Mouse (Mus musculus) heart, adult 18-20 months (tissue): Measurements from ENCODE around the gene Psme1. TPM values are rescaled to one million over a fixed set of nuclear protein-coding genes. Genes with fewer than 3 reads are reported as not detected.

Source experiments
- DNase-seq, 2 experiments: peaks; one replicate each; pipeline ENCODE4 v3.0.0; 2021 to 2022; ENCODE audit warnings: mixed read lengths in 1 of 2
- total RNA-seq, 2 experiments: library from RNA; stranded (reverse); gene quantifications; 2 replicates each; pipeline ENCODE4 v1.2.3; 2021

Gene Psme1
- total RNA-seq, 2 experiments from 2014 or later = 276 to 319 TPM

DNA sequence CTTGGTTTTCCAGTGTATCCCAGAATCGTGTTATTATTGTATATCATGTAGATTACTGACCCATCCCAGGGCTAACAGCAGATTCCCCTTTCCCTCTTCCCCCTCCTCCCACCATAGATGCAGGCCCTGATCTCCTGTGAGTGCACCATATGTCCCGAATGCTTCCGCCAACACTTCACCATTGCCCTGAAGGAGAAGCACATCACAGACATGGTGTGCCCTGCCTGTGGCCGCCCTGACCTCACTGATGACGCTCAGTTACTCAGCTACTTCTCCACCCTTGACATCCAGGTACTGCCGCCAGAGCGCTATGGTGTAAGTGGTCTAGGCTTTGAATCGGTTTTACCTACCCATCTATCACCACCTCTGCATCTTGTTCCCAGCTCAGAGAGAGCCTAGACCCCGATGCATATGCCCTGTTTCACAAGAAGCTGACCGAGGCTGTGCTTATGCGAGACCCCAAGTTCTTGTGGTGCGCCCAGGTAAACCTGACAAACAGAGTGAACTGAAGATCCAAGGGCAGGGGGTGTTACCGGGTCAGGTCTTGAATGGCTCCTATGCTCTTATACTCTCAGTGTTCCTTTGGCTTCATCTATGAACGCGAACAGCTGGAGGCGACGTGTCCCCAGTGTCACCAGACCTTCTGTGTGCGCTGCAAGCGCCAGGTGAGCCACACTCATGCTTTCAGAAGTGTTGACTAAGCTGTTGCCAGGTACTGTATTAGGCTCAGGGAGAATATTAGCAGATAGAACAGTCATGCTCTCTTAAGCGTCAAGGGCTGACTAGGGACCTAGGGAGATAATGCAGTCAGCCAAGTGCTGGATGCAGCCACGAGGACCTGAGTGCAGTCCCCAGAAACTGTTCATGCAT is 20.8 kb downstream of the Psme1 start:
- DNase-seq = no peak

- DNase-seq = no peak
Measured at GRCm38 (mm10) chr14:55603271-55603632, 25.3 kb downstream of the Psme1 start, which contains the start of gene Irf9. Gene Irf9, plus strand, starts transcription at chr14:55603571.

DNA sequence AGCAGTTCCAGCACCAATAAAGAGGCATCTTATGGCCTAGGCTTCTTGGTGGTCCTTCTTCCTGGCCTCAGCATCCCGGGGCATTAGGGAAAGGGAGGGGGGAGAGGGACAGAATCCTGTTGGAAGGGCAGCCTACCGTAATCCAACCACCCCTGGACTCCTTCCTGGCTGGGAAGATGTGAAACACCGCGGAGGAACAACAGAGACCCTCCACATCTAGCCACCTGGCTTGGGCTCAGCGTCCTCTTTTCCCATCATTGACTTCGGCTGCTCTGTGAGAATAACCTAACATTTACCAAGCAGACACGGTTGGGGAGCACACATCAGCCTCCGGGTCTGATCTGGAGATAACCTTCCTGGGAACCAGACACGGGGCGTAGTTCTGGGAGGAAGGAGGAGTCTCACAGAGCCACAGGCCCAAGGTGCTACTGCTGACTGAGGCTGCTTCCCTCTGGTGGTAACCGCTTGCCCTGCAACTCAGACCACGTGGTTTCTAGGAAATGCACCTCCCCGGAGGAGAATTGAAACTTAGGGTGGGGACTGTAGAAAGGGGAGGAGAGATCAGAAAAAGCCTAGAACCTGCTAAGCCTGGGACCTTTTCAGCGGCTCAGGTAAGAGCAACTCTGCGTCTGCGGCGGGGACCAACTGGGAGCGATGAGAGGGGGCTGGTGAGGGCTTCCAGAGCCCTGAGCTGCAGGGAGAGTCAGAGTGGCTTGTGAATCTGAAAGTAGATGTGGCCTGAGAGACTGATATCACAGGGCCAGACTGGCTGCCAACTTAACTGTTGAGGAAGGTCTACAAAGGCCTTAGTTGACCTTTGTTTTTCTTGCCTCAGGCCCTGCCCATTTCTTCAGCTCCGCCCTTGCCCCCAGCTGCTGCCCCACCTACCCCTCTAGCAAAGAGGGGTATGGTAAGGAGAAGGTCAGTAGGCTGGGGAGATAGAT is 26.0 kb downstream of the Psme1 start:
- peak; percentile 94 to 96 for DNase-seq

- no peak for DNase-seq
Measured at GRCm38 (mm10) chr14:55604823-55605222, 26.9 kb downstream of the Psme1 start.

- DNase-seq = no peak
Measured at GRCm38 (mm10) chr14:55605743-55606459, 28.0 kb downstream of the Psme1 start.

- no peak for DNase-seq
Measured at GRCm38 (mm10) chr14:55608339-55608738, 30.4 kb downstream of the Psme1 start.

DNA sequence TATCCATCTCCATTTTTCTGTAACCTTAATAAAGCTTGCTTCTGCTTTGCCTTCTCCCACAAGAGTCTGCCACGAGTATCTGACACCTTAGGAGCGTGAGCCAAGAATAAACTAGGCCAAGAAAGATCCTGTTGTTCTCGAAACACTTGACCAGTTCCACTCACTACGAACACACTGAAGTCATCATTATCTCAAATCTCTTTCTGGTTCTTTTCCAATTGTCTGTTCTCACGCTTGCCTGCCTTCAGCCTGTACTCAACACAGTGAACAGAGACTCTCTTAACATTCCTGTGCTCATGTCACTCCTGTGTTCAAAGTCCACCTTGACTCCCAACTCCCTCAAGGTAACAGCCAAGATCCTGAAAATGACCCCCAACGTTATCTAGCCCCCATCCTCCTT is 35.4 kb downstream of the Psme1 start:
- no peak for DNase-seq

DNA sequence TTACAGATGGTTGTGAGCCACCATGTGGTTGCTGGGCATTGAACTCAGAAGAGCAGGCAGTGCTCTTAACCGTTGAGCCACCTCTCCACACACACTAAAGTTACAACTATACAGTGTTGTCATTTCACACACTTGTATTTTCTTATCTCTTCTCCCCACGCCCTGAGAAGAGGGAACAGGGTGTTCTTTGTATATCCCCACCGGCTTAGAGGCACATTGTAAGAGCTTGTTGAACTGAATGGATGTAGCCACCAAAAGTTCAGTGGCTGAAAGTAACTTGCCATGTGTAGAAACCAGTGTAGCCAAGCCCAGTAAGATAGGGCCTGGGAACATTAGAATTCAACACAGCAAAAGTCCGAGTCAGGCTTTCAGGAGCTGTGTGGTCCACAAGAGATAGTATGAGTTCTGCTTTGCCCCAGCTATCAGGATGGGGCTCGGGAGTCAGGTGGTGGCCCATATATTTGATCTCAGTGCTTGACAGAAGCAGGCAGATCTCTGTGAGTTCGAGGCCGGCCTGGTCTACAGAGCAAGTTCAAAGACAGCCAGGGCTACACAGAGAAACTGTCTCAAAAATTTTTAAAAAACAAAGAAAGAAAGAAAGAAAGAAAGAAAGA is 36.7 kb downstream of the Psme1 start:
- no peak for DNase-seq

DNA sequence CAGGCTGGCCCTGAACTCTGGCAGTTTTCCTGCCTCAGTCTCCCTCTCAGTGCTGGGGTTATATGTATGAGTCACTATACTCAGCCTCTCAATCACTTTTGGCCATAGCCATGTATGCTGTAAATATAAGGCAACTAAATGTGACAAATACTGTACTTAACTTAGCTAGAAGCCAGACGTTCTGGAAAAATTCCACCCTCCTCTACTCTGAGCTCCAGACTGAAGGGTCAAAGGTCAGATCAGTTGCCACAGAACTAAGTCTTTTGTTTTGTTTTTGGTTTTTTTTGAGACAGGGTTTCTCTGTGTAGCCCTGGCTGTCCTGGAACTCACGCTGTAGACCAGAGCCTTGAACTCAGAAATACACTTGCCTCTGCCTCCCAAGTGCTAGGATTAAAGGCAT is 38.0 kb downstream of the Psme1 start:
- DNase-seq = no peak

GRCm38 (mm10) chr14:55616844-55617243 is 38.9 kb downstream of the Psme1 start:
- DNase-seq = no peak

DNA sequence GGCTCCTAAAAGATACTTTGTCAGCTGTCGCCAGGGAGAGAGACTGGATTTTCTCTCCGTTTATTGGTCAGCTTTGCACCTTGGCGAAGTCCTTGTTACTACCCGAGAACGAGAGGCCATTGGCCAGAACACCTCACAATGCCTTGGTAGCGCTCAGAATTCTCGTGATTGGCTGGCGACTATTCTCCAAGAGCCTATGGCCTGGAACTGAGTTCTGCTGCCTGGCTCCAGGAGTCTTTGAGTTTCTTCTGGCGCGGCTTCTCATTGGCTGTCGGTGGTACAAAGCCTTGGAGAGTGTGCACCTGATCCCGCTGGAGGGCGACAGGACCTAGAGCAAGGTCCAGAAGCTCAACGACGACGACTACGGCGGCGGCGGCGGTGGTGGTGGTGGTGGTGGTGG is 39.9 kb downstream of the Psme1 start, which contains the start of gene Rec8:
Gene Rec8 (plus strand): TSS at position 216 of the 400 bp plus-strand sequence.
- peak in 1 of 2 experiments; percentile 18 for DNase-seq

GRCm38 (mm10) chr14:55618486-55619195 is 40.7 kb downstream of the Psme1 start:
- DNase-seq = no peak

DNA sequence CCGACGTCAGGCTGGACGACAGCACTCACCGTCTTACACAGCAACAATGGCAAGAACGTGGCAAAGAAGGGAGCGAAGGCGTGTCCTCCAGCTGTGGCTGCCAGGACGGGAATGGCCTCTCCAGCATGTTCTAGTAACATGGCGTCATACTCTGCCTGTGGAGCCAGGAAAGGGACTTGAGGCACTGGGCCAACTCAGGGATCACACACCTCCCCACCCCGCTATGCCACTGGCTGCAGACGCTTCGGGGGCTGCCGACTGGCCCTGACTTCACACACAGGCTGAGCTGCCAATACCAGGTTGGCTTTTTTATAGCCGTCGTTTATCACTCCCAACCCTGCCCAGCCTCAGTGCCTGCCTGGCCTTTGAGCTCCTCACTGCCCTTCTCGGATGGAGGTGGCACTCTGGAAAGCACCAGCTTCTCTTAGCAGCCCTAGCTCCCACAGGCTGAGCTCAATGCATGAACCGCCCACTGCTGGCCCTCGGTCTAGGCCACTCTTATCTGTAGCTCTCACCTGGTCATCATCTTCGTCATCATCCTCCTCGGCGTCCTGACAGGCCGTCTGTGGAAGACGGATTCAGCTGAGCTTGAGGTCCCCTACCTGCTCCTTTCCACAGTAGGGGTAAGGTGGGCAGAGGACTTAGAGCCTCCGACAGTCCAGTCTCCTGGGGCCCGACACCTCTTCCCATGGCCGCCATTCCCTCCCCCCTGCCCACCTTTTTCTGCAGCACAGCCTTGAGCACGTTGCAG is 50.3 kb downstream of the Psme1 start:
- peak; percentile 27 to 52 for DNase-seq

- DNase-seq = peak; percentile 37 to 76
Measured at GRCm38 (mm10) chr14:55629312-55629711, 51.4 kb downstream of the Psme1 start.

Other genes starting within 250 kb of the Psme1 start
- gene Dhrs4, start 99.4 kb upstream of the Psme1 start, total RNA-seq = 100 to 1,000 TPM; 127 to 134 TPM
- 1 to 10 TPM; 2.5 to 3.4 TPM for gene Carmil3, start 87.5 kb upstream of the Psme1 start, total RNA-seq
- not detected for gene Cpne6, start 67.7 kb upstream of the Psme1 start, total RNA-seq
- gene Nrl, start 53.1 kb upstream of the Psme1 start, total RNA-seq = not detected
- gene Pck2, start 37.9 kb upstream of the Psme1 start, total RNA-seq = 1 to 10 TPM; 8.3 to 9.4 TPM
- 100 to 1,000 TPM; 147 to 152 TPM for gene Dcaf11, start 18.1 kb upstream of the Psme1 start, total RNA-seq
- gene A730061H03Rik, start 17.7 kb upstream of the Psme1 start, total RNA-seq = not detected
- 100 to 1,000 TPM; 172 to 176 TPM for gene Fitm1, start 2.5 kb upstream of the Psme1 start, total RNA-seq
- 10 to 100 TPM; 66.8 to 70.0 TPM for gene Emc9, start 7.2 kb downstream of the Psme1 start, total RNA-seq
- 100 to 1,000 TPM; 142 to 145 TPM for gene Psme2, start 13.0 kb downstream of the Psme1 start, total RNA-seq
- 10 to 100 TPM; 25.4 to 29.9 TPM for gene Rnf31, start 13.6 kb downstream of the Psme1 start, total RNA-seq
- gene Irf9, start 25.4 kb downstream of the Psme1 start, total RNA-seq = 10 to 100 TPM in 1 of 2 experiments, 1 to 10 TPM in 1; 8.9 to 11.0 TPM
- gene Rec8, start 39.9 kb downstream of the Psme1 start, total RNA-seq = under 1 TPM; 0.22 to 0.62 TPM
- gene Ipo4, start 57.8 kb downstream of the Psme1 start, total RNA-seq = 10 to 100 TPM; 51.3 to 64.8 TPM
- 1 to 10 TPM; 1.4 to 2.3 TPM for gene Gm49378, start 59.8 kb downstream of the Psme1 start, total RNA-seq
- 10 to 100 TPM; 39.7 to 42.3 TPM for gene Tm9sf1, start 65.7 kb downstream of the Psme1 start, total RNA-seq
- under 1 TPM; 0.42 to 0.54 TPM for gene Tssk4, start 72.1 kb downstream of the Psme1 start, total RNA-seq
- gene Mdp1, start 82.4 kb downstream of the Psme1 start, total RNA-seq = 10 to 100 TPM; 47.1 to 58.8 TPM
- gene Gmpr2, start 93.8 kb downstream of the Psme1 start, total RNA-seq = 10 to 100 TPM in 1 of 2 experiments, 1 to 10 TPM in 1; 8.7 to 10.8 TPM
- gene Nedd8, start 94.0 kb downstream of the Psme1 start, total RNA-seq = 100 to 1,000 TPM; 250 to 257 TPM
- gene Tinf2, start 103.7 kb downstream of the Psme1 start, total RNA-seq = 10 to 100 TPM; 10.1 to 12.1 TPM
- under 1 TPM; 0.25 to 0.44 TPM for gene Tgm1, start 135.8 kb downstream of the Psme1 start, total RNA-seq
- gene Rabggta, start 144.1 kb downstream of the Psme1 start, total RNA-seq = 10 to 100 TPM; 14.8 to 15.8 TPM
- 10 to 100 TPM; 39.8 to 42.6 TPM for gene Dhrs1, start 167.6 kb downstream of the Psme1 start, total RNA-seq
- 10 to 100 TPM in 1 of 2 experiments, 1 to 10 TPM in 1; 7.7 to 11.9 TPM for gene Nop9, start 167.6 kb downstream of the Psme1 start, total RNA-seq
- 1 to 10 TPM; 2.0 TPM for gene Cideb, start 180.3 kb downstream of the Psme1 start, total RNA-seq
- under 1 TPM; 0.21 to 0.25 TPM for gene Ltb4r2, start 183.3 kb downstream of the Psme1 start, total RNA-seq
- under 1 TPM; 0.25 to 0.41 TPM for gene Ltb4r1, start 187.8 kb downstream of the Psme1 start, total RNA-seq
- 10 to 100 TPM; 15.7 to 17.3 TPM for gene Adcy4, start 206.0 kb downstream of the Psme1 start, total RNA-seq
- gene Ripk3, start 210.7 kb downstream of the Psme1 start, total RNA-seq = 1 to 10 TPM; 1.6 to 2.9 TPM
- gene Nfatc4, start 245.0 kb downstream of the Psme1 start, total RNA-seq = 1 to 10 TPM; 2.5 to 4.0 TPM